ENCODE assay signal across 7 mouse cellular contexts in the genomic region with DNA sequence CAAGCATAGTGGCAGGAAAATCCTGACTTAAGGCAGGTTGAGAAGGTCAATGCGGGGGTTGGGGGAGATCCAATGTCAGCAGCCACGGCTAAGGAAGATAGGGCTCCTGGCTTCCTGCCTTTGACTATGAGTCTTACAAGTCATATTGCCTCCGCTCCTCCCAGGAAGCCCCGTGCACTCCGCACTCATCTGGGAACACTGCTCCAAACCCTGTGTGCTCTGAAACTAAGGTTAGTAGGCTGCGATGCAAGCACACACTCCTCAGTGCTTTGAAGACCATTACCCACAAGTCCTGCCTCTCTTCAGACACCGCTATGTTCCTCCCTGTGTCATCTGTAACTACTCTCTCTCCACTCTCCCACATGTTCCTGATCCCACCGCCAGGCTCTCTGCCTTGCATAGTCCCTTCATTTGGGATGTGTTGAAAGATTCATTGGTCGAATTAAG.
DNase-seq lines count a peak whose midpoint lies in the region; ATAC-seq lines count a peak whose summit lies in the region.

No protein-coding gene starts in this region.

- peaks cover 9% of the 10 kb centered on the region for H3K27me3 ChIP-seq in hindbrain, embryonic 12.5 days
- H3K27me3 ChIP-seq in limb, embryonic 15.5 days, result no peaks in the 10 kb centered on the region
- H3K27me3 ChIP-seq in stomach, embryonic 14.5 days (ENCODE audit: control insufficient read depth, insufficient read depth, low read length), result no peaks in the 10 kb centered on the region

- peaks cover 5% of the 10 kb centered on the region; the same call in 1 of the 2 replicates for H3K4me1 ChIP-seq in hindbrain, embryonic 12.5 days
- peaks cover 23% of the 10 kb centered on the region for H3K4me1 ChIP-seq in limb, embryonic 15.5 days
- H3K4me1 ChIP-seq in stomach, embryonic 14.5 days (ENCODE audit: control insufficient read depth, insufficient read depth, low read length), result peaks cover 30% of the 10 kb centered on the region; the same call in 1 of the 2 replicates

- ATAC-seq in hindbrain, embryonic 12.5 days (ENCODE audit: low FRiP score), result no peak
- no peak for ATAC-seq in limb, embryonic 15.5 days (ENCODE audit: insufficient number of reproducible peaks, low FRiP score, low TSS enrichment, low read depth)
- no peak for ATAC-seq in stomach, embryonic 14.5 days (ENCODE audit: insufficient number of reproducible peaks, insufficient read depth, low FRiP score, low read depth)
- no peak for ATAC-seq in megakaryocyte progenitor cell, adult 5-6 weeks (replicated peaks; ENCODE audit: poor library complexity)

- 0 out of 2 replicates have a peak, but pooled peaks cover 7% of the 10 kb centered on the region for H3K36me3 ChIP-seq in hindbrain, embryonic 12.5 days
- 0 out of 2 replicates have a peak, but pooled peaks cover 3% of the 10 kb centered on the region for H3K36me3 ChIP-seq in limb, embryonic 15.5 days
- H3K36me3 ChIP-seq in stomach, embryonic 14.5 days (ENCODE audit: control insufficient read depth, insufficient read depth, low read length), result no peaks in the 10 kb centered on the region; the same call in 1 of the 2 replicates

- no peak overlapping the region for H3K9ac ChIP-seq in hindbrain, embryonic 12.5 days
- H3K9ac ChIP-seq in limb, embryonic 15.5 days, result no peak overlapping the region
- no peak overlapping the region; the same call in 1 of the 2 replicates for H3K9ac ChIP-seq in stomach, embryonic 14.5 days (replicated peaks; ENCODE audit: low read depth, low read length)

- peak; percentile 36 for DNase-seq in adrenal gland, postnatal 14 days
- DNase-seq in embryo, embryonic 10.5 days (ENCODE audit: low spot score), result peak; percentile 42
- DNase-seq in thymus, postnatal 10 days (ENCODE audit: low spot score in 2 of 2), result no peak

- 83% methylated on average over 9 of the region's 9 CpGs for WGBS in hindbrain, embryonic 12.5 days
- WGBS in limb, embryonic 15.5 days, result 37% methylated on average over 9 of the region's 9 CpGs
- 62% methylated on average over 9 of the region's 9 CpGs for WGBS in stomach, embryonic 14.5 days

- no peak overlapping the region for H3K4me3 ChIP-seq in hindbrain, embryonic 12.5 days
- H3K4me3 ChIP-seq in limb, embryonic 15.5 days, result peak overlapping the region; percentile 67
- peak overlapping the region; percentile 70 for H3K4me3 ChIP-seq in stomach, embryonic 14.5 days (ENCODE audit: low read depth, low read length)

- peak overlapping the region; percentile 81 for H3K4me2 ChIP-seq in hindbrain, embryonic 12.5 days (replicated peaks)
- H3K4me2 ChIP-seq in limb, embryonic 15.5 days, result peak overlapping the region; percentile 72
- H3K4me2 ChIP-seq in stomach, embryonic 14.5 days (replicated peaks; ENCODE audit: low read depth, low read length), result peak overlapping the region; percentile 79

- no peaks in the 10 kb centered on the region for H3K9me3 ChIP-seq in hindbrain, embryonic 12.5 days (replicated peaks)
- no peaks in the 10 kb centered on the region for H3K9me3 ChIP-seq in limb, embryonic 15.5 days
- 0 out of 2 replicates have a peak, but pooled peaks cover 4% of the 10 kb centered on the region for H3K9me3 ChIP-seq in stomach, embryonic 14.5 days (ENCODE audit: control insufficient read depth, low read depth, low read length)

- no peak overlapping the region for H3K27ac ChIP-seq in hindbrain, embryonic 12.5 days
- H3K27ac ChIP-seq in limb, embryonic 15.5 days, result 0 out of 2 replicates have a peak overlapping the region, but pooled peaks have one; percentile 24
- H3K27ac ChIP-seq in stomach, embryonic 14.5 days (ENCODE audit: low read length), result no peak overlapping the region

Comparison
In these comparisons a context has a peak if more than half of its experiments do, and no peak if none do; other contexts are left out.
1. DNase-seq: peak in adrenal gland, postnatal 14 days (single experiment) and embryo, embryonic 10.5 days (single experiment); none in thymus, postnatal 10 days (0 of 2).
2. Peak in every context shown above with its lines, with median percentiles within 50 percentile points of each other: H3K4me2 ChIP-seq.